Mouse (Mus musculus) stomach, embryonic 15.5 days (tissue): ENCODE measurements around the gene Acsbg1. TPM values are rescaled to one million over a fixed set of nuclear protein-coding genes. Genes with fewer than 3 reads are reported as not detected.
A peak's percentile ranks its signal among the peaks of the same experiment; 100 is the strongest.

ENCODE experiments used
- ATAC-seq: fragments of 200-750 bp; cut with Nextera tagmentation; 2 replicates; pipeline ENCODE4 v1.8.0; 2017; ENCODE audit warnings: low read depth, moderate number of reproducible peaks, moderate TSS enrichment; ENCODE audit not compliant: insufficient read depth, low FRiP score
- H3K27ac ChIP-seq: fragments of 300-500 bp; sonication (generic); 2 replicates; pipeline ENCODE4 v1.5.1; 2015; ENCODE audit warnings: mild to moderate bottlenecking, inconsistent platforms
- H3K27me3 ChIP-seq: fragments of 300-500 bp; sonication (generic); replicated peaks from 2 replicates; pipeline ENCODE4 v1.6.1; 2015; ENCODE audit warnings: inconsistent platforms
- H3K36me3 ChIP-seq: fragments of 300-500 bp; sonication (generic); 2 replicates; pipeline ENCODE4 v1.6.1; 2015; ENCODE audit warnings: inconsistent platforms
- H3K4me1 ChIP-seq: fragments of 300-500 bp; sonication (generic); 2 replicates; pipeline ENCODE4 v1.6.1; 2015; ENCODE audit warnings: inconsistent platforms
- H3K4me2 ChIP-seq: fragments of 300-500 bp; sonication (generic); 2 replicates; pipeline ENCODE4 v1.6.1; 2015; ENCODE audit warnings: mild to moderate bottlenecking, inconsistent platforms
- H3K4me3 ChIP-seq: fragments of 300-500 bp; sonication (generic); replicated peaks from 2 replicates; pipeline ENCODE4 v1.5.1; 2015; ENCODE audit warnings: inconsistent platforms
- H3K9ac ChIP-seq: fragments of 300-500 bp; sonication (generic); 2 replicates; pipeline ENCODE4 v1.6.1; 2015; ENCODE audit warnings: inconsistent platforms
- H3K9me3 ChIP-seq: fragments of 300-500 bp; sonication (generic); 2 replicates; pipeline ENCODE4 v1.6.1; 2016; ENCODE audit warnings: inconsistent platforms
- WGBS: fragments of 180-500 bp; shearing (Covaris S2); methylation state at CpG from one replicate; pipeline ENCODE4 v1.1.7; 2015; 5-methylcytosine and 5-hydroxymethylcytosine counted together
- microRNA-seq: library from miRNA; unstranded; fragments of <30 nt; microRNA quantifications from one replicate; pipeline ENCODE4, GENCODE M21; 2016
- polyA plus RNA-seq: library from polyadenylated mRNA; unstranded; fragments of >200 nt; fragmentation: Nextera tagmentation; extraction: Ambion mirVana; gene quantifications from 2 replicates; pipeline ENCODE4 v1.2.1, GENCODE M21; 2015

Gene Acsbg1
- polyA plus RNA-seq, 1 experiment from 2014 or later: 3.1 TPM

GRCm38 (mm10) chr9:54559771-54560471 is 101.7 kb downstream of the Acsbg1 start, which contains the start of gene Cib2:
Gene Cib2 (minus strand): TSS chr9:54560218.
- no peaks in the 10 kb centered on the region for H3K36me3 ChIP-seq
- WGBS: 2% methylated on average over 54 of the region's 54 CpGs
- H3K27me3 ChIP-seq: no peaks in the 10 kb centered on the region
- peaks cover 7% of the 10 kb centered on the region; the same call in 1 of the 2 replicates for H3K4me1 ChIP-seq
- H3K9me3 ChIP-seq: no peaks in the 10 kb centered on the region
- peak within 1 kb of the TSS; percentile 96 for H3K4me2 ChIP-seq
- H3K4me3 ChIP-seq: peak within 1 kb of the TSS; percentile 63
- H3K27ac ChIP-seq: no peak within 1 kb of the TSS
- peak; percentile 96 for ATAC-seq
- peak within 1 kb of the TSS; percentile 6; the same call in 1 of the 2 replicates for H3K9ac ChIP-seq

- Histone ChIP-seq H3K27me3 (no peaks in the 10 kb centered on the region), H3K4me2 (no peak overlapping the region), H3K27ac (no peak overlapping the region), H3K9me3 (no peaks in the 10 kb centered on the region), H3K4me1 (peaks cover 7% of the 10 kb centered on the region; the same call in 1 of the 2 replicates), H3K36me3 (no peaks in the 10 kb centered on the region), H3K9ac (no peak overlapping the region), H3K4me3 (no peak overlapping the region)
- ATAC-seq: no peak
- WGBS: 75% methylated on average over 8 of the region's 8 CpGs
Measured at GRCm38 (mm10) chr9:54558731-54559130, 102.9 kb downstream of the Acsbg1 start.

GRCm38 (mm10) chr9:54555044-54555443 is 106.6 kb downstream of the Acsbg1 start:
- Histone ChIP-seq H3K4me3 (no peak overlapping the region), H3K27me3 (no peaks in the 10 kb centered on the region), H3K27ac (no peak overlapping the region), H3K9ac (no peak overlapping the region), H3K4me2 (no peak overlapping the region), H3K36me3 (no peaks in the 10 kb centered on the region), H3K4me1 (0 out of 2 replicates have a peak, but pooled peaks cover 4% of the 10 kb centered on the region), H3K9me3 (no peaks in the 10 kb centered on the region)
- WGBS: 77% methylated on average over 2 of the region's 2 CpGs
- no peak for ATAC-seq

Small RNA genes lying within 50 kb of the gene (microRNA-seq; reads per million reads assigned to microRNA genes)
- gene Mir5710: not detected

Other genes starting within 250 kb of the Acsbg1 start
- gene Dmxl2, start 160.2 kb downstream of the Acsbg1 start, polyA plus RNA-seq: 4.6 and 5.8 TPM in 2 replicates
- not detected in 2 replicates for gene Sh2d7, start 122.9 kb downstream of the Acsbg1 start, polyA plus RNA-seq
- 10.6 and 11.0 TPM in 2 replicates for gene Cib2, start 101.7 kb downstream of the Acsbg1 start, polyA plus RNA-seq
- 128 and 132 TPM in 2 replicates for gene Idh3a, start 75.5 kb downstream of the Acsbg1 start, polyA plus RNA-seq
- 5.8 and 7.3 TPM in 2 replicates for gene Dnaja4, start 37.0 kb upstream of the Acsbg1 start, polyA plus RNA-seq
- 147 and 164 TPM in 2 replicates for gene Wdr61, start 72.6 kb upstream of the Acsbg1 start, polyA plus RNA-seq
- gene Crabp1, start 102.9 kb upstream of the Acsbg1 start, polyA plus RNA-seq: 45.9 and 72.7 TPM in 2 replicates
- gene Ireb2, start 201.9 kb upstream of the Acsbg1 start, polyA plus RNA-seq: 24.9 and 29.0 TPM in 2 replicates